Mouse (Mus musculus): Measurements from ENCODE around the gene Gcm2. TPM values are rescaled to one million over a fixed set of nuclear protein-coding genes. Genes with fewer than 3 reads are reported as not detected.

The Gcm2 gene
- polyA plus RNA-seq, 1 experiment from 2014 or later, result not detected

DNA sequence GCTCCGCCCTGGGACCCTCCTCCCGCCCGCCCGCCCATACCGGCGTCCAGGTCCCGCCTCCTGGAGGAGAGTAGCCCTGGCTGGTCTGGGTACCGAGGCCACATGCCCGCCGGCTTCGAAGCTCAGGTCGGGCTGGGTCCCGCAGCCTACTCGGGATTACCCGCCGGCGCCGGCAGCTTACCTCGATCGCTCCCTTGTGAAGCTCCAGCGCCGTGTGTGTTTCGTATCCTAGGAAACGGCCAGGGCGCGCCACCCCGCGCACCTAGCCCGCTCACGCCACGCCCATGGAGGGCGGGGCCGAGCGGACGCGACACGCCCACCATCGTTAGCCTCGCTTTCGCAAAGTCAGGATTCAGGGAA lies 31.4 kb downstream of the Gcm2 start, which contains the start of gene Mak:
Gene Mak, minus strand, starts transcription at position 286 of the 360 bp plus-strand sequence.
- under 1% methylated on average over 35 of the region's 40 CpGs for WGBS
- no peaks in the 10 kb centered on the region for H3K9me3 ChIP-seq (ENCODE audit: control insufficient read depth, low read length)
- no peak within 1 kb of the TSS for H3K27ac ChIP-seq (replicated peaks in 1 of 2; ENCODE audit: control insufficient read depth in 1 of 2, insufficient read depth in 1 of 2, low read depth in 2 of 2, low read length in 2 of 2)
- no peaks in the 10 kb centered on the region for H3K36me3 ChIP-seq (ENCODE audit: control insufficient read depth, insufficient read depth, low read length)
- peak within 1 kb of the TSS; percentile 30; the same call in 1 of the 2 replicates for H3K9ac ChIP-seq (ENCODE audit: low read length)
- ATAC-seq (ENCODE audit: insufficient number of reproducible peaks, insufficient read depth, low FRiP score, low read depth), result peak; percentile 49
- peak within 1 kb of the TSS; percentile 78 for H3K4me2 ChIP-seq (ENCODE audit: low read length)
- H3K4me1 ChIP-seq (ENCODE audit: control insufficient read depth in 2 of 2, insufficient read depth in 2 of 2, low read length in 2 of 2), result peaks cover 3 to 11% of the 10 kb centered on the region in 2 experiments; a peak in 3 of 4 replicates
- H3K4me3 ChIP-seq (ENCODE audit: control insufficient read depth in 1 of 2, insufficient read depth in 1 of 2, low read depth in 1 of 2, low read length in 2 of 2), result peak within 1 kb of the TSS; percentile 46 to 50
- peaks cover 37% of the 10 kb centered on the region for H3K27me3 ChIP-seq (ENCODE audit: control insufficient read depth, insufficient read depth, low read length)

DNA sequence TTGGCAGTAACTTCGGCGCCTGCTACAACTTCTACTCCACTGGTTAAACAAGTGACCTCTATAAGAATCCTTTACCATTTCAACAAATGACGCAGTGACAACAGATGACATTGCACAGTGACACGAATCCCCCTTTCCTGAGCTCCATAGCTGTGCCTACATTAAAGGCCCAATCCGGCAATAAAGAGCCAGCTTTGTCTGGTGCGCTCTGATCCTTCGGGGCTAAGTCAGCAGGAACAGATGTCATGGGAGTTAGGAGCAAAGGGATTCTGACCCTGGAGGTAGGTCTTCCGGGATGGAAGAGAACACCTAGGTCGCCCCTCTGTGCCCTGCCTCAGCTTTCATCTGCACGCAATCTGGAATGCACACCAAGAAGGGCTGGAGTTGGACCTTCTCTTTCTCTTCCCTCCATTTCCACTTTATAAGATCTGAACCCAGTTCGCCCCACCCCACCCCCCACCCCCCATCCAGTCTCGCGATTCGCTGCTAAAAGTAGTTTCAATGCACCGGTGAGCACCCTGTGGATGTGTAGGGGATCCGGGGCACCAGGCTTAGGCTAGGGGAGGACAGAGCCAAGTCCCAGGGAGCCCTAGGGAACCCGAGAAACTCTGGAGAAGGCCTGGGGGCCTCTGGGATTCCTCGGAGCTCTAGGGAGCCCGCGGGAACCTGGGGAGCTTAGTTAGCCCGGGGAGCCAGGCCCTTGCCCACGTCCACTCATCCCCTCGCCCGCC lies 32.0 kb downstream of the Gcm2 start:
- 10% methylated on average over 21 of the region's 24 CpGs for WGBS
- Histone ChIP-seq H3K4me2 (ENCODE audit: low read length) (peak overlapping the region; percentile 78), H3K4me3 (ENCODE audit: control insufficient read depth in 1 of 2, insufficient read depth in 1 of 2, low read depth in 1 of 2, low read length in 2 of 2) (peak overlapping the region; percentile 5 to 46; a peak in 2 of 4 replicates), H3K9me3 (ENCODE audit: control insufficient read depth, low read length) (no peaks in the 10 kb centered on the region), H3K4me1 (ENCODE audit: control insufficient read depth in 2 of 2, insufficient read depth in 2 of 2, low read length in 2 of 2) (peaks cover 3 to 11% of the 10 kb centered on the region in 2 experiments; a peak in 3 of 4 replicates), H3K9ac (ENCODE audit: low read length) (peak overlapping the region; percentile 30; the same call in 1 of the 2 replicates), H3K27me3 (ENCODE audit: control insufficient read depth, insufficient read depth, low read length) (peaks cover 37% of the 10 kb centered on the region), H3K36me3 (ENCODE audit: control insufficient read depth, insufficient read depth, low read length) (no peaks in the 10 kb centered on the region), H3K27ac (replicated peaks in 1 of 2; ENCODE audit: control insufficient read depth in 1 of 2, insufficient read depth in 1 of 2, low read depth in 2 of 2, low read length in 2 of 2) (no peak overlapping the region)
- ATAC-seq (ENCODE audit: insufficient number of reproducible peaks, insufficient read depth, low FRiP score, low read depth), result no peak

DNA sequence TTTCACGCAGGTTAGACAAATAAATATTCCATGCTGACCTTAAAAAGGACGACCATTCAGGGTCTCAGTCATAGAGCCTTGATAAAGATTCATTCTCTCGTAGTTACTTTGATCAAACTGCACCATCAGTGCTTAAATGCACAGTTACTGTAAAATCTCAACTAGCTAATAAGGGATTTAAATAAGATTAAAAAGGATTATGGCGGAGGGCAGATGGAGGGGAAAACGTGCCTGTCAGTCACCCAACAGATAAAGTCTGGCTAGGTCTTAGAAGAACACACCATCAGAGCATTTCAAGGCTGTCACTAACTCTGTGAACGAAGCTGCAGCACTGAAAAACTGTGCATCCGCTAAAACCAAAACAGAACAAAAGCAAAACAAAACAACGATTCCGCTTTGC lies 32.9 kb downstream of the Gcm2 start:
- Histone ChIP-seq H3K4me2 (ENCODE audit: low read length) (no peak overlapping the region), H3K4me3 (ENCODE audit: control insufficient read depth in 1 of 2, insufficient read depth in 1 of 2, low read depth in 1 of 2, low read length in 2 of 2) (no peak overlapping the region), H3K36me3 (ENCODE audit: control insufficient read depth, insufficient read depth, low read length) (no peaks in the 10 kb centered on the region), H3K9ac (ENCODE audit: low read length) (no peak overlapping the region), H3K27me3 (ENCODE audit: control insufficient read depth, insufficient read depth, low read length) (peaks cover 31% of the 10 kb centered on the region), H3K4me1 (ENCODE audit: control insufficient read depth in 2 of 2, insufficient read depth in 2 of 2, low read length in 2 of 2) (peaks cover 3 to 11% of the 10 kb centered on the region in 2 experiments; a peak in 3 of 4 replicates), H3K9me3 (ENCODE audit: control insufficient read depth, low read length) (no peaks in the 10 kb centered on the region), H3K27ac (replicated peaks in 1 of 2; ENCODE audit: control insufficient read depth in 1 of 2, insufficient read depth in 1 of 2, low read depth in 2 of 2, low read length in 2 of 2) (no peak overlapping the region)
- no peak for ATAC-seq (ENCODE audit: insufficient number of reproducible peaks, insufficient read depth, low FRiP score, low read depth)
- WGBS, result 59% methylated on average over 9 of the region's 9 CpGs

DNA sequence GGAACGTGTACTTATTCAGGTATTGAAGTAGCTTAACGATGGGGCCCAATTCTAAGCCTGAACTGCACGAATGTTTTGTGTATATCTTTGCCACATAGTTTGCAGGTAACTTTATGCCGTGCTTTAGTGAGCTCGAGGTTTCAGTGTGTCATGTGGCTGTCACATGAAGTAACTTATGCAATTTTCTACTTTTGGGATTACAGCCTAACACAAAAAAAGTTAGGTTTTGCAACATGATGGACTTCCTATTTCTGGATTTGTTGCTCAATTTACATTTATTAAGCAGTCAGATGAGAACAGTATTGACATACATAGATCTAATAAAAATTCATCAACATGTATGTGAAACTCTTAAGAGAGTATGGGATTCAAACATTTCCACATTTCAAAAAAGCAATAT lies 37.0 kb downstream of the Gcm2 start:
- Histone ChIP-seq H3K36me3 (ENCODE audit: control insufficient read depth, insufficient read depth, low read length) (no peaks in the 10 kb centered on the region), H3K4me2 (ENCODE audit: low read length) (no peak overlapping the region), H3K9me3 (ENCODE audit: control insufficient read depth, low read length) (no peaks in the 10 kb centered on the region), H3K9ac (ENCODE audit: low read length) (no peak overlapping the region), H3K27me3 (ENCODE audit: control insufficient read depth, insufficient read depth, low read length) (peaks cover 8% of the 10 kb centered on the region), H3K27ac (replicated peaks in 1 of 2; ENCODE audit: control insufficient read depth in 1 of 2, insufficient read depth in 1 of 2, low read depth in 2 of 2, low read length in 2 of 2) (no peak overlapping the region), H3K4me3 (ENCODE audit: control insufficient read depth in 1 of 2, insufficient read depth in 1 of 2, low read depth in 1 of 2, low read length in 2 of 2) (no peak overlapping the region), H3K4me1 (ENCODE audit: control insufficient read depth in 2 of 2, insufficient read depth in 2 of 2, low read length in 2 of 2) (0 out of 4 replicates have a peak, but pooled peaks cover 0 to 3% of the 10 kb centered on the region in 2 experiments)
- ATAC-seq (ENCODE audit: insufficient number of reproducible peaks, insufficient read depth, low FRiP score, low read depth), result no peak
- 84% methylated on average over 5 of the region's 5 CpGs for WGBS

DNA sequence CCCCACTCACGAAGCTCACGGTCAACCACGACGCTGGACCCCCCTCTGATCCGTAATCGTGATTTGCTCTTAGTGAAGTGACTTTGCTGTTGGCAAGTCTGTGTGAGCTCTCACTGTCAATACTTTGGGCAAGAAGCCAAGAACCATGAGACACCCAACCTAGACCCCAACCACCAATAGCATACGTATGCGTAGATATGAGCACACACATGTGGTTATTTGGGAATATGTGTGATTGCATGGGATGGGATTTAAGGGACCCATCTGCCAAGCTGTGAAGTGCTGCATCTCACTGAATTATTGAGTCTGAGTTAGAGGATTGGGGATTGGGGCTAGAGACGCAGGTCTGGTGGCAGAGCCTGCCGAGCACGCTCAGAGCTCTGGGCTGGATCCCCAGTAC lies 39.2 kb downstream of the Gcm2 start:
- Histone ChIP-seq H3K9me3 (ENCODE audit: control insufficient read depth, low read length) (no peaks in the 10 kb centered on the region), H3K9ac (ENCODE audit: low read length) (no peak overlapping the region), H3K4me2 (ENCODE audit: low read length) (no peak overlapping the region), H3K36me3 (ENCODE audit: control insufficient read depth, insufficient read depth, low read length) (no peaks in the 10 kb centered on the region), H3K4me3 (ENCODE audit: control insufficient read depth in 1 of 2, insufficient read depth in 1 of 2, low read depth in 1 of 2, low read length in 2 of 2) (no peak overlapping the region), H3K27ac (replicated peaks in 1 of 2; ENCODE audit: control insufficient read depth in 1 of 2, insufficient read depth in 1 of 2, low read depth in 2 of 2, low read length in 2 of 2) (no peak overlapping the region), H3K4me1 (ENCODE audit: control insufficient read depth in 2 of 2, insufficient read depth in 2 of 2, low read length in 2 of 2) (no peaks in the 10 kb centered on the region), H3K27me3 (ENCODE audit: control insufficient read depth, insufficient read depth, low read length) (no peaks in the 10 kb centered on the region)
- 83% methylated on average over 11 of the region's 11 CpGs for WGBS
- no peak for ATAC-seq (ENCODE audit: insufficient number of reproducible peaks, insufficient read depth, low FRiP score, low read depth)

DNA sequence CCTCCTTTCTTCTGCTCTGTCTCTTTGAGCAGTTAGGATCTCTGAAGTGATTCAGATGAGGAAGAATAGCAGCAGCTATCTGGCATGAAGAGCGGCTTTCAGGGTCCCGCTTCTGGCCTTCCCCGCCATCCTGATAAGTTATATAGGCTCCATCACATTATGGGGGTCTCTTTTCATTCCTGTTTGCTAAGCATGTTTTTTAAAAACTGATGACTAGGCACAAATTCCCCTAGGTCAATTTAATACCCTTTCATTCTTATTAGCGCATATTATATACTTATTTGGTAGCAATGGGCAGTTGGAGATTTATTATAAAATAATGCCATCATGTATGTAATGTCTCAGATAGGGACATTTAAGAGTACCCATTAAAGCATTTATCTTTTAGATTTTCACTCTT lies 43.2 kb downstream of the Gcm2 start:
- H3K4me3 ChIP-seq (ENCODE audit: control insufficient read depth in 1 of 2, insufficient read depth in 1 of 2, low read depth in 1 of 2, low read length in 2 of 2), result no peak overlapping the region
- no peak overlapping the region for H3K4me2 ChIP-seq (ENCODE audit: low read length)
- H3K9ac ChIP-seq (ENCODE audit: low read length), result no peak overlapping the region
- H3K36me3 ChIP-seq (ENCODE audit: control insufficient read depth, insufficient read depth, low read length), result no peaks in the 10 kb centered on the region
- WGBS, result 83% methylated on average over 4 of the region's 4 CpGs
- no peaks in the 10 kb centered on the region for H3K27me3 ChIP-seq (ENCODE audit: control insufficient read depth, insufficient read depth, low read length)
- no peaks in the 10 kb centered on the region for H3K4me1 ChIP-seq (ENCODE audit: control insufficient read depth in 2 of 2, insufficient read depth in 2 of 2, low read length in 2 of 2)
- no peak for ATAC-seq (ENCODE audit: insufficient number of reproducible peaks, insufficient read depth, low FRiP score, low read depth)
- no peak overlapping the region for H3K27ac ChIP-seq (replicated peaks in 1 of 2; ENCODE audit: control insufficient read depth in 1 of 2, insufficient read depth in 1 of 2, low read depth in 2 of 2, low read length in 2 of 2)
- no peaks in the 10 kb centered on the region for H3K9me3 ChIP-seq (ENCODE audit: control insufficient read depth, low read length)

DNA sequence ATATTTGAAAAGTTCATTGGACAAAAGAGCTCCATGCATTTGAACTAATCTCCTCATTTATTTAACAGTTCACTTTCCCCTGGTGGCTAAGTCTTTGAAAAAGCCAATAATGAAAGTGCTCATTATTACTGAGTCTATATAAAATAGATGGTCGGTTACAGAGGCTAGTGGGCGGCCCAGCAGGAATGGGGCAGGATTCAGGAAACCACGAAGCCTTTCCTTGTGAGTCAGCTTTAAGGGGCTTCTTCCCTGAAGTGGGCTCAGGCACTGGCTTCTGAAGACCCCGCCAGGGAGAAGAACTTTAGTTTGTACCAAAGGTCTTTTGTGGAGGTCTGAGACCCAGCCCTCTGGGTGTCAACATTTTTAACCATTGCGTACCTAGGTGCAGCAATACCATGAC lies 58.9 kb downstream of the Gcm2 start:
- no peaks in the 10 kb centered on the region for H3K4me1 ChIP-seq (ENCODE audit: control insufficient read depth in 2 of 2, insufficient read depth in 2 of 2, low read length in 2 of 2)
- H3K9me3 ChIP-seq (ENCODE audit: control insufficient read depth, low read length), result no peaks in the 10 kb centered on the region
- 81% methylated on average over 5 of the region's 5 CpGs for WGBS
- H3K27me3 ChIP-seq (ENCODE audit: control insufficient read depth, insufficient read depth, low read length), result no peaks in the 10 kb centered on the region
- no peak overlapping the region for H3K27ac ChIP-seq (replicated peaks in 1 of 2; ENCODE audit: control insufficient read depth in 1 of 2, insufficient read depth in 1 of 2, low read depth in 2 of 2, low read length in 2 of 2)
- ATAC-seq (ENCODE audit: insufficient number of reproducible peaks, insufficient read depth, low FRiP score, low read depth), result no peak
- no peak overlapping the region for H3K4me3 ChIP-seq (ENCODE audit: control insufficient read depth in 1 of 2, insufficient read depth in 1 of 2, low read depth in 1 of 2, low read length in 2 of 2)
- H3K9ac ChIP-seq (ENCODE audit: low read length), result no peak overlapping the region
- no peaks in the 10 kb centered on the region for H3K36me3 ChIP-seq (ENCODE audit: control insufficient read depth, insufficient read depth, low read length)
- H3K4me2 ChIP-seq (ENCODE audit: low read length), result no peak overlapping the region
